Mouse (Mus musculus) CH12.LX (cell line): ENCODE data around the gene Hmgn3.

Source experiments
- CHD2 ChIP-seq: IDR thresholded peaks from 2 replicates; pipeline ENCODE4 v1.6.1; 2011; ENCODE audit warnings: low read length, improper control_type of control experiment
- CTCF ChIP-seq, 2 experiments: IDR thresholded peaks in 1 of 2; conservative IDR thresholded peaks in 1 of 2; 2 replicates each; pipeline ENCODE4 v1.5.1; 2011 to 2012; ENCODE audit warnings: low read depth in 2 of 2, low read length in 2 of 2, improper control_type of control experiment in 1 of 2, inconsistent platforms in 1 of 2, mild to moderate bottlenecking in 1 of 2, moderate library complexity in 1 of 2
- E2F4 ChIP-seq: IDR thresholded peaks from 2 replicates; pipeline ENCODE4 v1.6.1; 2011; ENCODE audit warnings: low read depth, low read length, improper control_type of control experiment; ENCODE audit not compliant: insufficient replicate concordance
- EP300 ChIP-seq: IDR thresholded peaks from 2 replicates; pipeline ENCODE4 v1.6.1; 2011; ENCODE audit warnings: low read length, improper control_type of control experiment
- POLR2A ChIP-seq: IDR thresholded peaks from 2 replicates; pipeline ENCODE4 v1.6.1; 2011; ENCODE audit warnings: low read depth, mild to moderate bottlenecking, improper control_type of control experiment, low read length
- RCOR1 ChIP-seq: conservative IDR thresholded peaks from 2 replicates; pipeline ENCODE4 v1.6.1; 2012; ENCODE audit warnings: low read depth, mild to moderate bottlenecking, inconsistent platforms, low read length, improper control_type of control experiment
- SIN3A ChIP-seq: IDR thresholded peaks from 2 replicates; pipeline ENCODE4 v1.6.1; 2012; ENCODE audit warnings: low read length, improper control_type of control experiment, inconsistent platforms

GRCm38 (mm10) chr9:83195765-83196164 is 49.3 kb upstream of the Hmgn3 start:
- no peak for TF ChIP-seq CTCF (conservative IDR thresholded peaks at IDR 0.05 in 1 of 2, IDR thresholded peaks at IDR 0.05 in 1 of 2; ENCODE audit: low read depth in 2 of 2, low read length in 2 of 2)
- no peak for TF ChIP-seq CHD2
- no peak for TF ChIP-seq SIN3A
- no peak for TF ChIP-seq EP300
- no peak for TF ChIP-seq E2F4
- no peak for TF ChIP-seq POLR2A
- no peak for TF ChIP-seq RCOR1
